Mouse (Mus musculus) kidney, adult 2 months (tissue): ENCODE results near the gene Chst11. TPM values are rescaled to one million over a fixed set of nuclear protein-coding genes. Genes with fewer than 3 reads are reported as not detected.
A peak's percentile ranks its signal among the peaks of the same experiment; 100 is the strongest.

ENCODE experiments used
- DNase-seq: peaks from one replicate; pipeline ENCODE4 v3.0.0; 2021
- H3K27ac ChIP-seq: fragments of 200-500 bp; 2 replicates; pipeline ENCODE4 v1.5.1; 2012; ENCODE audit warnings: low read depth, low read length, control low read depth, inconsistent platforms; ENCODE audit not compliant: insufficient read depth
- H3K27me3 ChIP-seq: fragments of 200-500 bp; replicated peaks from 2 replicates; pipeline ENCODE4 v1.6.1; 2012; ENCODE audit warnings: mild to moderate bottlenecking, moderate library complexity, low read length, inconsistent platforms; ENCODE audit not compliant: control insufficient read depth, insufficient read depth
- H3K36me3 ChIP-seq: fragments of 200-500 bp; 2 replicates; pipeline ENCODE4 v1.6.1; 2012; ENCODE audit warnings: mild to moderate bottlenecking, moderate library complexity, low read length, inconsistent platforms; ENCODE audit not compliant: control insufficient read depth, insufficient read depth
- H3K4me1 ChIP-seq: fragments of 200-500 bp; 2 replicates; pipeline ENCODE4 v1.6.1; 2011; ENCODE audit warnings: low read length; ENCODE audit not compliant: control insufficient read depth, insufficient read depth
- H3K4me3 ChIP-seq: fragments of 200-500 bp; 2 replicates; pipeline ENCODE4 v1.5.1; 2011; ENCODE audit warnings: mild to moderate bottlenecking, low read depth, low read length, control low read depth; ENCODE audit not compliant: insufficient read depth
- CTCF ChIP-seq: fragments of 200-500 bp; conservative IDR thresholded peaks from 2 replicates; pipeline ENCODE4 v1.5.1; 2011; ENCODE audit warnings: low read depth, mild to moderate bottlenecking, control low read depth, low read length, moderate library complexity, mixed read lengths; ENCODE audit not compliant: insufficient read depth, insufficient read length
- POLR2A ChIP-seq: fragments of 200-500 bp; IDR thresholded peaks from one replicate; pipeline ENCODE4 v1.6.1; 2011; ENCODE audit warnings: low read depth, low read length, control low read depth
- WGBS: fragments of 180-500 bp; shearing (Covaris S2); methylation state at CpG from one replicate; pipeline ENCODE4 v1.1.7; 2018; 5-methylcytosine and 5-hydroxymethylcytosine counted together
- polyA plus RNA-seq: library from polyadenylated mRNA; depleted of rRNA; stranded (reverse); fragments of >200 nt; gene quantifications from 2 replicates; pipeline ENCODE4 v1.2.3, GENCODE M21; 2012

Chst11 gene
- polyA plus RNA-seq, 1 experiment = 8.0 TPM

GRCm38 (mm10) chr10:83151362-83151761, 166.1 kb downstream of the Chst11 start:
- no peak for TF ChIP-seq POLR2A
- TF ChIP-seq CTCF = no peak
- Histone ChIP-seq H3K27ac (no peak overlapping the region), H3K4me1 (peaks cover 10% of the 10 kb centered on the region), H3K4me3 (no peak overlapping the region), H3K36me3 (no peaks in the 10 kb centered on the region), H3K27me3 (no peaks in the 10 kb centered on the region)
- WGBS = 65% methylated on average over 6 of the region's 6 CpGs
- DNase-seq = peak; percentile 50

- WGBS = 41% methylated on average over 16 of the region's 16 CpGs
Observed at GRCm38 (mm10) chr10:83151896-83152685, 166.8 kb downstream of the Chst11 start.

GRCm38 (mm10) chr10:83152723-83153122, 167.4 kb downstream of the Chst11 start:
- H3K27ac ChIP-seq = no peak overlapping the region
- TF ChIP-seq POLR2A (no peak), CTCF (no peak)
- no peak overlapping the region for H3K4me3 ChIP-seq
- H3K4me1 ChIP-seq = peaks cover 10% of the 10 kb centered on the region
- no peak for DNase-seq
- no peaks in the 10 kb centered on the region for H3K36me3 ChIP-seq
- no peaks in the 10 kb centered on the region for H3K27me3 ChIP-seq
- WGBS = 87% methylated on average over 1 of the region's 1 CpGs

More at GRCm38 (mm10) chr10:83151896-83152685, 166.8 kb downstream of the Chst11 start:
- H3K27me3 ChIP-seq = no peaks in the 10 kb centered on the region
- no peak overlapping the region for H3K4me3 ChIP-seq
- peak; percentile 62 for DNase-seq
- H3K4me1 ChIP-seq = peaks cover 10% of the 10 kb centered on the region
- no peak for TF ChIP-seq CTCF
- no peak for TF ChIP-seq POLR2A
- no peaks in the 10 kb centered on the region for H3K36me3 ChIP-seq
- H3K27ac ChIP-seq = no peak overlapping the region

- DNase-seq = no peak
- H3K27ac ChIP-seq = no peak overlapping the region
- WGBS = 94% methylated on average over 5 of the region's 5 CpGs
- H3K4me1 ChIP-seq = peaks cover 15% of the 10 kb centered on the region
- no peak for TF ChIP-seq POLR2A
- no peak overlapping the region for H3K4me3 ChIP-seq
- no peaks in the 10 kb centered on the region for H3K27me3 ChIP-seq
- no peaks in the 10 kb centered on the region for H3K36me3 ChIP-seq
Observed at GRCm38 (mm10) chr10:83153374-83153773, 168.1 kb downstream of the Chst11 start.

GRCm38 (mm10) chr10:83153887-83154286, 168.6 kb downstream of the Chst11 start:
- peaks cover 19% of the 10 kb centered on the region for H3K4me1 ChIP-seq
- no peaks in the 10 kb centered on the region for H3K27me3 ChIP-seq
- no peak for TF ChIP-seq CTCF
- TF ChIP-seq POLR2A = no peak
- H3K4me3 ChIP-seq = no peak overlapping the region
- H3K36me3 ChIP-seq = no peaks in the 10 kb centered on the region
- no peak overlapping the region for H3K27ac ChIP-seq
- 92% methylated on average over 9 of the region's 9 CpGs for WGBS
- DNase-seq = no peak

- no peak overlapping the region for H3K27ac ChIP-seq
- DNase-seq = no peak
- H3K4me1 ChIP-seq = peaks cover 21% of the 10 kb centered on the region
- 81% methylated on average over 5 of the region's 5 CpGs for WGBS
- H3K4me3 ChIP-seq = no peak overlapping the region
- H3K27me3 ChIP-seq = no peaks in the 10 kb centered on the region
- TF ChIP-seq POLR2A (no peak), CTCF (no peak)
- no peaks in the 10 kb centered on the region for H3K36me3 ChIP-seq
Observed at GRCm38 (mm10) chr10:83157289-83157688, 172.0 kb downstream of the Chst11 start.

GRCm38 (mm10) chr10:83158322-83158721, 173.0 kb downstream of the Chst11 start:
- no peaks in the 10 kb centered on the region for H3K36me3 ChIP-seq
- no peaks in the 10 kb centered on the region for H3K27me3 ChIP-seq
- DNase-seq = no peak
- H3K27ac ChIP-seq = no peak overlapping the region
- no peak overlapping the region for H3K4me3 ChIP-seq
- 59% methylated on average over 8 of the region's 8 CpGs for WGBS
- peaks cover 27% of the 10 kb centered on the region for H3K4me1 ChIP-seq
- TF ChIP-seq CTCF (no peak), POLR2A (no peak)
